21 mouse cellular contexts compared by ENCODE assay signal in genomic region chr5:48659975-48660374, GRCm38 (mm10).
"Had no signal": no experiment of that assay in that cellular context is flagged by ENCODE, and none has a peak within 500 bp of the region (broad histone marks: within the 10 kb centered on the region; RNA-seq: fewer than 3 reads in every experiment).

No protein-coding gene starts in this region.

- H3K27ac ChIP-seq: lung, embryonic 15.5 days; macrophage; midbrain, embryonic 13.5 days; midbrain, embryonic 15.5 days; neural tube, embryonic 13.5 days; neural tube, embryonic 15.5 days had no signal

- ATAC-seq: liver, postnatal 0 days; lung, postnatal 0 days; midbrain, embryonic 13.5 days; midbrain, embryonic 15.5 days had no signal

- DNase-seq: liver, postnatal 0 days; lung, adult 2 months; lung, postnatal 14 days; lung, postnatal 36 days; retina, postnatal 1 day; right cerebral cortex, adult 18-20 months; right cerebral cortex, postnatal 25 days; right cerebral cortex, postnatal 4 days; spleen, adult 18-20 months; thymus, adult 2 months; thymus, postnatal 25 days; thymus, postnatal 4 days had no signal

- H3K27me3 ChIP-seq: lung, embryonic 15.5 days; megakaryocyte, embryonic 14.5 days; midbrain, embryonic 13.5 days; midbrain, embryonic 15.5 days; neural tube, embryonic 13.5 days; neural tube, embryonic 15.5 days had no signal

- H3K4me2 ChIP-seq: lung, embryonic 15.5 days; midbrain, embryonic 11.5 days; midbrain, embryonic 13.5 days; midbrain, embryonic 15.5 days; neural tube, embryonic 13.5 days; neural tube, embryonic 15.5 days had no signal

- H3K36me3 ChIP-seq: lung, embryonic 15.5 days; midbrain, embryonic 13.5 days; midbrain, embryonic 15.5 days; neural tube, embryonic 13.5 days; neural tube, embryonic 15.5 days had no signal

- H3K9me3 ChIP-seq: lung, embryonic 15.5 days; megakaryocyte, embryonic 14.5 days; midbrain, embryonic 13.5 days; midbrain, embryonic 15.5 days; neural tube, embryonic 13.5 days; neural tube, embryonic 15.5 days had no signal

- H3K4me3 ChIP-seq: lung, embryonic 15.5 days; megakaryocyte, embryonic 14.5 days; midbrain, embryonic 13.5 days; midbrain, embryonic 15.5 days; neural tube, embryonic 13.5 days; neural tube, embryonic 15.5 days had no signal

- H3K4me1 ChIP-seq: lung, embryonic 15.5 days; megakaryocyte, embryonic 14.5 days; midbrain, embryonic 13.5 days; neural tube, embryonic 13.5 days; neural tube, embryonic 15.5 days had no signal

- H3K9ac ChIP-seq: liver, postnatal 0 days; lung, embryonic 15.5 days; midbrain, embryonic 13.5 days; midbrain, embryonic 15.5 days; neural tube, embryonic 13.5 days; neural tube, embryonic 15.5 days had no signal
